Mouse (Mus musculus) intestine, embryonic 15.5 days (tissue): ENCODE results near the gene Thap3. TPM values are rescaled to one million over a fixed set of nuclear protein-coding genes. Genes with fewer than 3 reads are reported as not detected.

ENCODE experiments used
- ATAC-seq: fragments of 200-750 bp; cut with Nextera tagmentation; 2 replicates; pipeline ENCODE4 v1.8.0; 2017; ENCODE audit warnings: moderate TSS enrichment, moderate library complexity
- H3K27ac ChIP-seq: fragments of 300-500 bp; sonication (generic); 2 replicates; pipeline ENCODE4 v1.5.1; 2015; ENCODE audit warnings: mild to moderate bottlenecking, inconsistent platforms
- H3K27me3 ChIP-seq: fragments of 300-500 bp; sonication (generic); replicated peaks from 2 replicates; pipeline ENCODE4 v1.6.1; 2015; ENCODE audit warnings: inconsistent platforms
- H3K36me3 ChIP-seq: fragments of 300-500 bp; sonication (generic); 2 replicates; pipeline ENCODE4 v1.6.1; 2015; ENCODE audit warnings: inconsistent platforms
- H3K4me1 ChIP-seq: fragments of 300-500 bp; sonication (generic); replicated peaks from 2 replicates; pipeline ENCODE4 v1.6.1; 2015; ENCODE audit warnings: inconsistent platforms
- H3K4me2 ChIP-seq: fragments of 300-500 bp; sonication (generic); replicated peaks from 2 replicates; pipeline ENCODE4 v1.6.1; 2015; ENCODE audit warnings: mild to moderate bottlenecking, inconsistent platforms
- H3K4me3 ChIP-seq: fragments of 300-500 bp; sonication (generic); replicated peaks from 2 replicates; pipeline ENCODE4 v1.5.1; 2015; ENCODE audit warnings: inconsistent platforms
- H3K9ac ChIP-seq: fragments of 300-500 bp; sonication (generic); 2 replicates; pipeline ENCODE4 v1.6.1; 2015; ENCODE audit warnings: inconsistent platforms
- H3K9me3 ChIP-seq: fragments of 300-500 bp; sonication (generic); 2 replicates; pipeline ENCODE4 v1.6.1; 2016; ENCODE audit warnings: inconsistent platforms
- WGBS: fragments of 180-500 bp; shearing (Covaris S2); methylation state at CpG from one replicate; pipeline ENCODE4 v1.1.7; 2015; 5-methylcytosine and 5-hydroxymethylcytosine counted together
- polyA plus RNA-seq: library from polyadenylated mRNA; unstranded; fragments of >200 nt; fragmentation: Nextera tagmentation; extraction: Ambion mirVana; gene quantifications from 2 replicates; pipeline ENCODE4 v1.2.1, GENCODE M21; 2015

Thap3 gene
- polyA plus RNA-seq, 1 experiment from 2014 or later = 31.2 TPM

- Histone ChIP-seq H3K4me1 (peaks cover 33% of the 10 kb centered on the region), H3K4me3 (peak overlapping the region; percentile 79), H3K36me3 (no peaks in the 10 kb centered on the region), H3K4me2 (peak overlapping the region; percentile 96), H3K9ac (0 out of 2 replicates have a peak overlapping the region, but pooled peaks have one; percentile 65), H3K27me3 (no peaks in the 10 kb centered on the region), H3K27ac (peak overlapping the region; percentile 91), H3K9me3 (no peaks in the 10 kb centered on the region)
- ATAC-seq = no peak
- WGBS = 12% methylated on average over 8 of the region's 8 CpGs
These were observed 18.8 kb upstream of the Thap3 start for GRCm38 (mm10) chr4:152007481-152008147.

- WGBS = 44% methylated on average over 3 of the region's 3 CpGs
- ATAC-seq = no peak
- no peak overlapping the region for H3K9ac ChIP-seq
- no peaks in the 10 kb centered on the region for H3K27me3 ChIP-seq
- H3K27ac ChIP-seq = no peak overlapping the region
- peaks cover 30% of the 10 kb centered on the region for H3K4me1 ChIP-seq
- no peaks in the 10 kb centered on the region for H3K36me3 ChIP-seq
- H3K4me2 ChIP-seq = no peak overlapping the region
- H3K9me3 ChIP-seq = no peaks in the 10 kb centered on the region
- no peak overlapping the region for H3K4me3 ChIP-seq
These were observed 18.0 kb upstream of the Thap3 start for GRCm38 (mm10) chr4:152006812-152007211.

- Histone ChIP-seq H3K4me2 (no peak overlapping the region), H3K9ac (no peak overlapping the region), H3K4me1 (peaks cover 23% of the 10 kb centered on the region), H3K4me3 (no peak overlapping the region), H3K9me3 (no peaks in the 10 kb centered on the region), H3K27ac (no peak overlapping the region), H3K36me3 (no peaks in the 10 kb centered on the region), H3K27me3 (no peaks in the 10 kb centered on the region)
- ATAC-seq = no peak
- WGBS = 82% methylated on average over 6 of the region's 6 CpGs
These were observed 17.3 kb upstream of the Thap3 start for GRCm38 (mm10) chr4:152006137-152006536.

GRCm38 (mm10) chr4:152002063-152002462 lies 13.3 kb upstream of the Thap3 start:
- 67% methylated on average over 3 of the region's 3 CpGs for WGBS
- Histone ChIP-seq H3K4me3 (no peak overlapping the region), H3K27ac (no peak overlapping the region), H3K36me3 (no peaks in the 10 kb centered on the region), H3K27me3 (no peaks in the 10 kb centered on the region), H3K9ac (no peak overlapping the region), H3K4me1 (peaks cover 7% of the 10 kb centered on the region), H3K4me2 (no peak overlapping the region), H3K9me3 (no peaks in the 10 kb centered on the region)
- ATAC-seq = no peak

GRCm38 (mm10) chr4:152001335-152001734 lies 12.5 kb upstream of the Thap3 start:
- Histone ChIP-seq H3K36me3 (no peaks in the 10 kb centered on the region), H3K4me3 (no peak overlapping the region), H3K9me3 (no peaks in the 10 kb centered on the region), H3K4me2 (no peak overlapping the region), H3K9ac (no peak overlapping the region), H3K27me3 (no peaks in the 10 kb centered on the region), H3K27ac (no peak overlapping the region), H3K4me1 (peaks cover 7% of the 10 kb centered on the region)
- WGBS = 69% methylated on average over 4 of the region's 4 CpGs
- ATAC-seq = no peak

GRCm38 (mm10) chr4:152000906-152001305 lies 12.1 kb upstream of the Thap3 start:
- WGBS = 21% methylated on average over 4 of the region's 4 CpGs
- Histone ChIP-seq H3K9me3 (no peaks in the 10 kb centered on the region), H3K4me3 (no peak overlapping the region), H3K27ac (no peak overlapping the region), H3K4me2 (no peak overlapping the region), H3K4me1 (peaks cover 7% of the 10 kb centered on the region), H3K9ac (no peak overlapping the region), H3K27me3 (no peaks in the 10 kb centered on the region), H3K36me3 (no peaks in the 10 kb centered on the region)
- ATAC-seq = no peak

GRCm38 (mm10) chr4:151999481-151999880 lies 10.7 kb upstream of the Thap3 start:
- H3K9ac ChIP-seq = no peak overlapping the region
- no peak overlapping the region for H3K27ac ChIP-seq
- H3K4me1 ChIP-seq = peaks cover 10% of the 10 kb centered on the region
- no peaks in the 10 kb centered on the region for H3K36me3 ChIP-seq
- no peaks in the 10 kb centered on the region for H3K9me3 ChIP-seq
- no peak for ATAC-seq
- 65% methylated on average over 3 of the region's 3 CpGs for WGBS
- H3K4me3 ChIP-seq = no peak overlapping the region
- H3K4me2 ChIP-seq = no peak overlapping the region
- H3K27me3 ChIP-seq = no peaks in the 10 kb centered on the region

GRCm38 (mm10) chr4:151997701-151998100 lies 8.9 kb upstream of the Thap3 start:
- Histone ChIP-seq H3K9me3 (no peaks in the 10 kb centered on the region), H3K27ac (no peak overlapping the region), H3K4me3 (peak overlapping the region; percentile 86; the same call in 1 of the 2 replicates), H3K27me3 (no peaks in the 10 kb centered on the region), H3K36me3 (no peaks in the 10 kb centered on the region), H3K9ac (0 out of 2 replicates have a peak overlapping the region, but pooled peaks have one; percentile 74), H3K4me1 (peaks cover 23% of the 10 kb centered on the region), H3K4me2 (no peak overlapping the region)
- ATAC-seq = no peak
- WGBS = 64% methylated on average over 3 of the region's 3 CpGs

- H3K9ac ChIP-seq = peak overlapping the region; percentile 74
- peaks cover 23% of the 10 kb centered on the region for H3K4me1 ChIP-seq
- H3K9me3 ChIP-seq = no peaks in the 10 kb centered on the region
- H3K36me3 ChIP-seq = peaks cover 2% of the 10 kb centered on the region; the same call in 1 of the 2 replicates
- H3K27ac ChIP-seq = peak overlapping the region; percentile 90
- H3K4me2 ChIP-seq = peak overlapping the region; percentile 67
- WGBS = 3% methylated on average over 13 of the region's 13 CpGs
- H3K27me3 ChIP-seq = no peaks in the 10 kb centered on the region
- no peak for ATAC-seq
- H3K4me3 ChIP-seq = peak overlapping the region; percentile 86
These were observed 8.1 kb upstream of the Thap3 start for GRCm38 (mm10) chr4:151996951-151997222.

GRCm38 (mm10) chr4:151996173-151996950 lies 7.6 kb upstream of the Thap3 start, which contains the start of gene Phf13:
Gene Phf13, minus strand, starts transcription at chr4:151996258.
- H3K4me3 ChIP-seq = peak within 1 kb of the TSS; percentile 86
- no peaks in the 10 kb centered on the region for H3K27me3 ChIP-seq
- H3K9ac ChIP-seq = peak within 1 kb of the TSS; percentile 93
- peak within 1 kb of the TSS; percentile 88 for H3K4me2 ChIP-seq
- no peaks in the 10 kb centered on the region for H3K9me3 ChIP-seq
- under 1% methylated on average over 94 of the region's 94 CpGs for WGBS
- peak within 1 kb of the TSS; percentile 90 for H3K27ac ChIP-seq
- H3K4me1 ChIP-seq = peaks cover 23% of the 10 kb centered on the region
- ATAC-seq = peak; percentile 97
- peaks cover 7% of the 10 kb centered on the region for H3K36me3 ChIP-seq

GRCm38 (mm10) chr4:151995371-151996172 lies 6.8 kb upstream of the Thap3 start:
- under 1% methylated on average over 68 of the region's 111 CpGs for WGBS
- H3K9ac ChIP-seq = peak overlapping the region; percentile 93
- peak; percentile 42 for ATAC-seq
- H3K4me2 ChIP-seq = peak overlapping the region; percentile 88
- peak overlapping the region; percentile 86 for H3K4me3 ChIP-seq
- peak overlapping the region; percentile 82 for H3K27ac ChIP-seq
- no peaks in the 10 kb centered on the region for H3K27me3 ChIP-seq
- H3K4me1 ChIP-seq = peaks cover 23% of the 10 kb centered on the region
- no peaks in the 10 kb centered on the region for H3K9me3 ChIP-seq
- peaks cover 11% of the 10 kb centered on the region for H3K36me3 ChIP-seq
